Mouse (Mus musculus) forebrain, embryonic 13.5 days (tissue): ENCODE data around the gene Gpr27. TPM values are rescaled to one million over a fixed set of nuclear protein-coding genes. Genes with fewer than 3 reads are reported as not detected.

ENCODE experiments used
- ATAC-seq: fragments of 200-750 bp; cut with Nextera tagmentation; 2 replicates; pipeline ENCODE4 v1.8.0; 2017
- H3K27ac ChIP-seq: fragments of 300-500 bp; sonication (generic); 2 replicates; pipeline ENCODE4 v1.5.1; 2015; ENCODE audit warnings: inconsistent platforms, mild to moderate bottlenecking, moderate library complexity
- H3K27me3 ChIP-seq: fragments of 300-500 bp; sonication (generic); 2 replicates; pipeline ENCODE4 v1.6.1; 2015; ENCODE audit warnings: mild to moderate bottlenecking, inconsistent platforms
- H3K36me3 ChIP-seq: fragments of 300-500 bp; sonication (generic); 2 replicates; pipeline ENCODE4 v1.6.1; 2015; ENCODE audit warnings: mild to moderate bottlenecking, inconsistent platforms; ENCODE audit not compliant: poor library complexity, severe bottlenecking
- H3K4me1 ChIP-seq: fragments of 300-500 bp; sonication (generic); 2 replicates; pipeline ENCODE4 v1.6.1; 2015; ENCODE audit warnings: inconsistent platforms
- H3K4me2 ChIP-seq: fragments of 300-500 bp; sonication (generic); 2 replicates; pipeline ENCODE4 v1.6.1; 2015; ENCODE audit warnings: inconsistent platforms, mild to moderate bottlenecking, moderate library complexity
- H3K4me3 ChIP-seq: fragments of 300-500 bp; sonication (generic); 2 replicates; pipeline ENCODE4 v1.5.1; 2015; ENCODE audit warnings: mild to moderate bottlenecking, inconsistent platforms
- H3K9ac ChIP-seq: fragments of 300-500 bp; sonication (generic); 2 replicates; pipeline ENCODE4 v1.6.1; 2015; ENCODE audit warnings: mild to moderate bottlenecking, inconsistent platforms
- H3K9me3 ChIP-seq: fragments of 300-500 bp; sonication (generic); replicated peaks from 2 replicates; pipeline ENCODE4 v1.6.1; 2016; ENCODE audit warnings: inconsistent platforms
- WGBS: fragments of 180-500 bp; shearing (Covaris S2); methylation state at CpG from one replicate; pipeline ENCODE4 v1.1.7; 2015; 5-methylcytosine and 5-hydroxymethylcytosine counted together
- polyA plus RNA-seq: library from polyadenylated mRNA; unstranded; fragments of >200 nt; fragmentation: Nextera tagmentation; extraction: Ambion mirVana; gene quantifications from 2 replicates; pipeline ENCODE4 v1.2.1, GENCODE M21; 2015

The Gpr27 gene
- 6.6 and 7.6 TPM in 2 replicates for polyA plus RNA-seq

GRCm38 (mm10) chr6:99692206-99692915, at the start of gene Gpr27:
Gene Gpr27, plus strand, starts transcription at chr6:99692679.
- WGBS = under 1% methylated on average over 69 of the region's 112 CpGs

GRCm38 (mm10) chr6:99643439-99644199, 48.9 kb upstream of the Gpr27 start:
- H3K4me1 ChIP-seq = peaks cover 9% of the 10 kb centered on the region
- no peak overlapping the region for H3K4me2 ChIP-seq
- ATAC-seq = no peak
- no peak overlapping the region for H3K4me3 ChIP-seq
- WGBS = 60% methylated on average over 10 of the region's 10 CpGs
- peaks cover 19% of the 10 kb centered on the region; the same call in 1 of the 2 replicates for H3K36me3 ChIP-seq
- no peaks in the 10 kb centered on the region for H3K9me3 ChIP-seq
- no peaks in the 10 kb centered on the region for H3K27me3 ChIP-seq
- no peak overlapping the region for H3K27ac ChIP-seq
- H3K9ac ChIP-seq = no peak overlapping the region

More at GRCm38 (mm10) chr6:99692206-99692915, at the start of gene Gpr27:
- Histone ChIP-seq H3K9ac (peak within 1 kb of the TSS; percentile 85), H3K27me3 (peaks cover 60% of the 10 kb centered on the region), H3K4me1 (peaks cover 20% of the 10 kb centered on the region), H3K9me3 (no peaks in the 10 kb centered on the region), H3K36me3 (no peaks in the 10 kb centered on the region), H3K4me2 (peak within 1 kb of the TSS; percentile 90), H3K4me3 (peak within 1 kb of the TSS; percentile 79), H3K27ac (peak within 1 kb of the TSS; percentile 83)
- peak; percentile 88 for ATAC-seq

GRCm38 (mm10) chr6:99644386-99644785, 48.1 kb upstream of the Gpr27 start:
- no peak for ATAC-seq
- 73% methylated on average over 5 of the region's 5 CpGs for WGBS
- peaks cover 13% of the 10 kb centered on the region; the same call in 1 of the 2 replicates for H3K36me3 ChIP-seq
- peaks cover 9% of the 10 kb centered on the region for H3K4me1 ChIP-seq
- no peaks in the 10 kb centered on the region for H3K27me3 ChIP-seq
- H3K9ac ChIP-seq = no peak overlapping the region
- H3K4me2 ChIP-seq = no peak overlapping the region
- H3K9me3 ChIP-seq = no peaks in the 10 kb centered on the region
- H3K27ac ChIP-seq = no peak overlapping the region
- H3K4me3 ChIP-seq = no peak overlapping the region

GRCm38 (mm10) chr6:99644876-99645275, 47.6 kb upstream of the Gpr27 start:
- Histone ChIP-seq H3K4me2 (no peak overlapping the region), H3K9me3 (no peaks in the 10 kb centered on the region), H3K27me3 (no peaks in the 10 kb centered on the region), H3K36me3 (peaks cover 8% of the 10 kb centered on the region; the same call in 1 of the 2 replicates), H3K4me1 (peaks cover 9% of the 10 kb centered on the region), H3K4me3 (no peak overlapping the region), H3K9ac (no peak overlapping the region), H3K27ac (no peak overlapping the region)
- 85% methylated on average over 5 of the region's 5 CpGs for WGBS
- no peak for ATAC-seq

GRCm38 (mm10) chr6:99646344-99646743, 46.1 kb upstream of the Gpr27 start:
- whole genome bisulfite sequencing = 73% methylated on average over 10 of the region's 10 CpGs
- peaks cover 5% of the 10 kb centered on the region; the same call in 1 of the 2 replicates for H3K36me3 ChIP-seq
- no peak overlapping the region for H3K4me2 ChIP-seq
- no peaks in the 10 kb centered on the region for H3K9me3 ChIP-seq
- H3K27me3 ChIP-seq = no peaks in the 10 kb centered on the region
- H3K9ac ChIP-seq = no peak overlapping the region
- H3K4me1 ChIP-seq = peaks cover 9% of the 10 kb centered on the region
- H3K27ac ChIP-seq = no peak overlapping the region
- no peak overlapping the region for H3K4me3 ChIP-seq
- ATAC-seq = no peak

DNA sequence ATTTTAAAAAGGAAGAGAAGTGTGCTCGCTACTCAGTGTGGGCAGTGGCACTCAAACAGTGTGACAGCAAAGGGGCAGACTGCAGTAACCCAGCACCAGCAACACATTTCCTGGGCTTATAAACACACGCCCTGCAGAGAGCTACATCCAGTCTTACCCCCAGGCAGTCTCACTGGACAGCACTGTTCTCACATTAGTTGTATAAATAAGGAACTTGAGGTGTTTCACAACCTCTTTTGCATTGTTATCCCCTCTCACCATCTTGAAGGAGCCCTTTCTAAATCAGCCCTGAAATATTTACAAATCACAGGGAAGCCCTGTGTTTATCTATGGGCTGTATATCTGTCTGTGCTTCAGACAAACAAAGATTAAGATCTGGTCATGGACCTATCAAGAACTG, 43.2 kb upstream of the Gpr27 start:
- ATAC-seq = no peak
- Histone ChIP-seq H3K4me1 (peaks cover 9% of the 10 kb centered on the region; the same call in 1 of the 2 replicates), H3K4me2 (no peak overlapping the region), H3K9ac (no peak overlapping the region), H3K27ac (no peak overlapping the region), H3K9me3 (no peaks in the 10 kb centered on the region), H3K36me3 (peaks cover 5% of the 10 kb centered on the region; the same call in 1 of the 2 replicates), H3K4me3 (no peak overlapping the region), H3K27me3 (no peaks in the 10 kb centered on the region)
- WGBS = 69% methylated on average over 2 of the region's 2 CpGs

DNA sequence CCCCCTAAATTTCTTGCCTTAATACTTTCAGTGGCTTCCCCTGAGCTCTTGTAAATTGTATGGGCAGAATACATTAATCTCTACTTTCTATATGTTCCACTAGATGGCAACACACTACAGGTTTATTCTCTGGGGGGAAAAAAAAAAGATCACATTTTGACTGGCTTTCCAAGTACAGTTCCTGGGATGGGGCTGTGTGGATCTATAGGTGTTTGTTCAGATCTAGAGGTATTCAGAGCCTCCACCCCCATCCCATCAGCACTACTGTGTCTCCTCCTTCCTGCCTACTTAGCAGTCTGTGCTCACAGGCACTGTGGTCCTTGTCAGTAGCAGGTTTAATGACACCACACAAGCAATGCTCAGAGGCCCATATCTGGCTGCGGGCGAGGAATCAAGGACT, 40.1 kb upstream of the Gpr27 start:
- no peak overlapping the region for H3K4me2 ChIP-seq
- H3K9ac ChIP-seq = no peak overlapping the region
- no peak overlapping the region for H3K27ac ChIP-seq
- H3K27me3 ChIP-seq = no peaks in the 10 kb centered on the region
- no peak overlapping the region for H3K4me3 ChIP-seq
- peak; percentile 69; the same call in 1 of the 2 replicates for ATAC-seq
- whole genome bisulfite sequencing = 83% methylated on average over 2 of the region's 2 CpGs
- H3K4me1 ChIP-seq = 0 out of 2 replicates have a peak, but pooled peaks cover 10% of the 10 kb centered on the region
- H3K9me3 ChIP-seq = no peaks in the 10 kb centered on the region
- H3K36me3 ChIP-seq = no peaks in the 10 kb centered on the region

DNA sequence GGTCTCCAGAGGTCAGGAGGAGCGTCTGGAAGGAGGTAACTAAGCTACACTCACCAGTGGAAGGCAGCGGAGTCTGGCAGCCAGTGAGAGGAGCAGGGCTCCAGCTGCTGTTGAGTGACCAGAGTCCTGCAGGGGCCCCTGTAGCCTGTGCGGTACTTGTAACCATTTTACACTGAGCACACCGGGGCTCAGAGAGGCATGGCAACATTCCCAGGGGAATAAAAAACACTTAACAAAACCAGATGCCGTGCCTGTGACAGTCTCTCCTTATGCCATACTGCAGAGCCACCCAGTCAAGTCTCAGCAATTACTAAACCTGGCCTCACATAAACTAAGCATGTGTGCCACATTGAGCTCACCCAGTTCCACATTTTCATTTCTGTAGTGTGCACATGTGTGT, 38.1 kb upstream of the Gpr27 start:
- H3K4me1 ChIP-seq = 0 out of 2 replicates have a peak, but pooled peaks cover 10% of the 10 kb centered on the region
- no peak overlapping the region for H3K4me2 ChIP-seq
- WGBS = 58% methylated on average over 5 of the region's 5 CpGs
- H3K36me3 ChIP-seq = no peaks in the 10 kb centered on the region
- no peak overlapping the region for H3K4me3 ChIP-seq
- no peak overlapping the region for H3K27ac ChIP-seq
- no peaks in the 10 kb centered on the region for H3K9me3 ChIP-seq
- no peak overlapping the region for H3K9ac ChIP-seq
- peak; percentile 15; the same call in 1 of the 2 replicates for ATAC-seq
- H3K27me3 ChIP-seq = no peaks in the 10 kb centered on the region

DNA sequence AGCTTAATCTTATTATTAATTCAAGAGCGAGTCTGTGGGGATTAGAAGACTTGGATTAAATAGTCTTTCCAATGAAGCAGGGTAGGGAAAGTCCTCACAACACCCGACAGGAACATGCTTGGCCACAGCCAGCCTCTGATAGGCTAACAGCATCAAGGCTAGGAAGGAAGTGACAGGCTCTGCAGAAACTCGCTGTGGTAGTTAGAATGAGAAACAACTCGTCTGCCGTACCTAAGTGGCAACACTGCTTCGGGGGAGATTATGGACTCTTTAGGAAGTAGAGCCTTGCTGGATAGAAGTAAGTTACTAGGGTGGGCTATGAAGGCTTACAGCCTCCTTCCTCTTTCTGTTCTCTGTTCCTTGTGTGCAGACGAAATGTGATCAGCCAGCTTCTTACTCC, 37.0 kb upstream of the Gpr27 start:
- no peaks in the 10 kb centered on the region for H3K27me3 ChIP-seq
- no peak overlapping the region for H3K4me2 ChIP-seq
- no peaks in the 10 kb centered on the region for H3K9me3 ChIP-seq
- no peak overlapping the region for H3K27ac ChIP-seq
- ATAC-seq = no peak
- no peak overlapping the region for H3K9ac ChIP-seq
- H3K4me3 ChIP-seq = no peak overlapping the region
- 45% methylated on average over 7 of the region's 7 CpGs for WGBS
- no peaks in the 10 kb centered on the region for H3K36me3 ChIP-seq
- peaks cover 11% of the 10 kb centered on the region for H3K4me1 ChIP-seq

DNA sequence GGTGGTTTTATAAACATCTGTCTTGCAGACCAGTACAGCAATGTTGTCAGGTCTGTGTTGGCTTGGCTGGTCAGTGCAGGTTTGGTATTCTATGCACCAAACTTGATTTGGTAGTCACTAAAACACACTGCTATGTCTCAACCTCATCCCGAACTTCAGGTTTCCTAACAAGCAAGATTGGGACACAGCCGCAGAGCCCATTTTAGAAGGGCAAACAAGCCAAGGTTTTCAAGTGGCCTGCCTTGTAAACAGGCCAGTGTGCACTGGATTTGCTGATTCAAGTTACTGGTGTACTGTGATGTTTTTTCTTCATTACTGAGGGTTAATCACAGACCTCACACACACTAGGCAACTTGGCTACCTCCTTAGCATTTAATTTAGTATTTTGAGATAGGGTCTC, 36.4 kb upstream of the Gpr27 start:
- ATAC-seq = no peak
- no peak overlapping the region for H3K9ac ChIP-seq
- 95% methylated on average over 2 of the region's 2 CpGs for WGBS
- H3K27ac ChIP-seq = no peak overlapping the region
- H3K4me1 ChIP-seq = peaks cover 14% of the 10 kb centered on the region
- no peaks in the 10 kb centered on the region for H3K36me3 ChIP-seq
- H3K27me3 ChIP-seq = no peaks in the 10 kb centered on the region
- no peak overlapping the region for H3K4me2 ChIP-seq
- H3K4me3 ChIP-seq = no peak overlapping the region
- no peaks in the 10 kb centered on the region for H3K9me3 ChIP-seq

GRCm38 (mm10) chr6:99658586-99658985, 33.9 kb upstream of the Gpr27 start:
- Histone ChIP-seq H3K27ac (no peak overlapping the region), H3K9ac (no peak overlapping the region), H3K27me3 (no peaks in the 10 kb centered on the region), H3K4me2 (no peak overlapping the region), H3K9me3 (no peaks in the 10 kb centered on the region), H3K36me3 (no peaks in the 10 kb centered on the region), H3K4me3 (no peak overlapping the region), H3K4me1 (peaks cover 9% of the 10 kb centered on the region)
- 86% methylated on average over 10 of the region's 10 CpGs for WGBS
- no peak for ATAC-seq

GRCm38 (mm10) chr6:99660443-99660842, 32.0 kb upstream of the Gpr27 start:
- H3K36me3 ChIP-seq = no peaks in the 10 kb centered on the region
- ATAC-seq = no peak
- 61% methylated on average over 3 of the region's 3 CpGs for WGBS
- no peak overlapping the region for H3K4me2 ChIP-seq
- no peaks in the 10 kb centered on the region; the same call in 1 of the 2 replicates for H3K27me3 ChIP-seq
- H3K4me1 ChIP-seq = peaks cover 9% of the 10 kb centered on the region
- H3K9me3 ChIP-seq = no peaks in the 10 kb centered on the region
- H3K9ac ChIP-seq = no peak overlapping the region
- H3K27ac ChIP-seq = no peak overlapping the region
- no peak overlapping the region for H3K4me3 ChIP-seq
